ENCODE assay signal across 17 mouse cellular contexts in genomic region chr3:149721832-149722231, GRCm38 (mm10).
DNase-seq lines count a peak whose midpoint lies in the region; ATAC-seq and TF ChIP-seq lines count a peak whose summit lies in the region.
"Had no signal": no experiment of that assay in that cellular context is flagged by ENCODE, and none has a peak within 500 bp of the region (broad histone marks: within the 10 kb centered on the region; RNA-seq: fewer than 3 reads in every experiment).

No protein-coding gene starts in this region.

- TF ChIP-seq EP300 in heart, adult 2 months (IDR thresholded peaks at IDR 0.05; ENCODE audit: insufficient read depth, low read depth, low read length) = no peak
- TF ChIP-seq EP300 in heart, postnatal 0 days (IDR thresholded peaks at IDR 0.05; ENCODE audit: low read depth) = peak; percentile 38; the same call in 1 of the 2 replicates

- H3K27me3 ChIP-seq in heart, adult 2 months (ENCODE audit: control insufficient read depth, insufficient read depth, low read length) = no peaks in the 10 kb centered on the region
- H3K27me3 ChIP-seq in heart, postnatal 0 days (ENCODE audit: control insufficient read depth, insufficient read depth, low read length) = no peaks in the 10 kb centered on the region
- H3K27me3 ChIP-seq: midbrain, embryonic 12.5 days; Patski had no signal

- no peak for TF ChIP-seq POLR2A in heart, adult 2 months (IDR thresholded peaks at IDR 0.05; ENCODE audit: insufficient read depth, low read depth, low read length)

- peak overlapping the region; percentile 3; the same call in 1 of the 2 replicates for H3K4me2 ChIP-seq in heart, postnatal 0 days (ENCODE audit: low read depth, low read length)
- H3K4me2 ChIP-seq: hindbrain, embryonic 14.5 days; midbrain, embryonic 12.5 days had no signal

- 21% methylated on average over 4 of the region's 4 CpGs for WGBS in heart, adult 2 months
- 7% methylated on average over 4 of the region's 4 CpGs for WGBS in heart, postnatal 0 days

- intact Hi-C loops in heart, adult 2 months (cut with DNase I) = no loop called here

- TF ChIP-seq CTCF in layer of hippocampus, adult 2 months (conservative IDR thresholded peaks at IDR 0.05) = no peak
- no peak for TF ChIP-seq CTCF in heart, adult 2 months (IDR thresholded peaks at IDR 0.05)
- no peak for TF ChIP-seq CTCF in heart, postnatal 0 days (IDR thresholded peaks at IDR 0.05; ENCODE audit: low read depth)

- H3K9ac ChIP-seq in heart, adult 2 months (ENCODE audit: low read depth, low read length) = no peak overlapping the region
- no peak overlapping the region for H3K9ac ChIP-seq in heart, postnatal 0 days (replicated peaks; ENCODE audit: low read depth, low read length)
- H3K9ac ChIP-seq: hindbrain, embryonic 14.5 days; midbrain, embryonic 12.5 days had no signal

- H3K4me1 ChIP-seq in heart, adult 2 months (ENCODE audit: control insufficient read depth, insufficient read depth, low read length) = no peaks in the 10 kb centered on the region; the same call in 1 of the 2 replicates
- H3K4me1 ChIP-seq in heart, postnatal 0 days (ENCODE audit: control insufficient read depth, insufficient read depth) = peaks cover 19% of the 10 kb centered on the region
- H3K4me1 ChIP-seq: midbrain, embryonic 12.5 days had no signal

- peak; percentile 4 to 17 for DNase-seq in cerebellum, postnatal 14 days
- no peak for DNase-seq in cerebellum, adult 9-11 months
- DNase-seq in layer of hippocampus, adult 11-12 months (ENCODE audit: low spot score) = peak; percentile 15
- no peak for DNase-seq in layer of hippocampus, adult 2 months (ENCODE audit: low spot score in 2 of 2)
- DNase-seq in heart, adult 2 months = peak; percentile 16 to 27
- peak; percentile 78 for DNase-seq in heart, postnatal 0 days (ENCODE audit: low spot score)
- no peak for DNase-seq in adrenal gland, postnatal 36 days
- DNase-seq in kidney, adult 18-20 months = no peak
- DNase-seq: cerebellum, adult 18-20 months; gastrocnemius, postnatal 14 days; kidney, postnatal 25 days; lung, postnatal 4 days had no signal

- peak; percentile 85 for ATAC-seq in heart, postnatal 0 days (ENCODE audit: insufficient read depth, low read depth)
- ATAC-seq: intestine, postnatal 0 days; Patski had no signal

- H3K27ac ChIP-seq in layer of hippocampus, adult 2 months = no peak overlapping the region
- peak overlapping the region; percentile 6; the same call in 1 of the 2 replicates for H3K27ac ChIP-seq in heart, adult 2 months
- peak overlapping the region; percentile 80 for H3K27ac ChIP-seq in heart, postnatal 0 days (ENCODE audit: low read depth)
- H3K27ac ChIP-seq: hindbrain, embryonic 14.5 days; midbrain, embryonic 12.5 days had no signal

- H3K36me3 ChIP-seq in heart, adult 2 months (ENCODE audit: control insufficient read depth, insufficient read depth, low read length) = no peaks in the 10 kb centered on the region
- no peaks in the 10 kb centered on the region for H3K36me3 ChIP-seq in heart, postnatal 0 days (replicated peaks; ENCODE audit: control insufficient read depth, insufficient read depth, low read length)
- H3K36me3 ChIP-seq: midbrain, embryonic 12.5 days had no signal

- H3K4me3 ChIP-seq in layer of hippocampus, adult 2 months = no peak overlapping the region
- H3K4me3 ChIP-seq in heart, adult 2 months = no peak overlapping the region
- no peak overlapping the region for H3K4me3 ChIP-seq in heart, postnatal 0 days (ENCODE audit: low read depth, low read length)
- H3K4me3 ChIP-seq: midbrain, embryonic 12.5 days; myocyte had no signal

- H3K9me3 ChIP-seq in heart, postnatal 0 days (replicated peaks; ENCODE audit: control insufficient read depth, low read length) = no peaks in the 10 kb centered on the region
- H3K9me3 ChIP-seq: midbrain, embryonic 12.5 days had no signal

- H3K79me2 ChIP-seq in heart, adult 2 months (replicated peaks; ENCODE audit: control insufficient read depth, insufficient read depth, low read length) = no peaks in the 10 kb centered on the region

Comparison
In these comparisons a context has a peak if more than half of its experiments do, and no peak if none do; other contexts are left out.
1. DNase-seq: peak in cerebellum, postnatal 14 days (2 of 2), layer of hippocampus, adult 11-12 months (single experiment), heart, adult 2 months (2 of 2) and heart, postnatal 0 days (single experiment); none in cerebellum, adult 9-11 months (single experiment), layer of hippocampus, adult 2 months (0 of 2), adrenal gland, postnatal 36 days (0 of 2) and kidney, adult 18-20 months (single experiment).